Mouse (Mus musculus): ENCODE data around the gene Trib3.

Gene Trib3

GRCm38 (mm10) chr2:152346776-152347465 lies 3.1 kb upstream of the Trib3 start:
- DNase-seq (ENCODE audit: low spot score), result no peak

DNA sequence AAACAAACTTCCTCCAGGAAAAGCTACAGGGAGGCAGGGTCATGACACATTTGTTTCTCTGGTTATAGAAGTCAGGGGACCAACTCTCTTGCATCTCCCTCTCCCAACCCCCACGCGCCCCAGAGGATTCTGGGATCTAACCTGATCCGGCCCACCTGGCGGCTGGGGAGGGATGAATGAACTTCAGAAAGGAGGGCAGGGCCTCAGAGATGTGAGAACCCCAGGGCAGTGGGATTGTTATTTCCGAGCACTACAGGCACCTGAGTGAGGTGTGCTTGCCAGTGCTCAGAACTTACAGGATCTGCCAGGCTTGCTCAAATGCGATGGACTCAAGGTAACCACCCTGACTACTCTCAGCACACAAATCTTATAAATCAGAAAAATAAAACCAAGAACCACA lies 1.6 kb upstream of the Trib3 start:
- DNase-seq (ENCODE audit: low spot score), result no peak

- no peak for DNase-seq (ENCODE audit: low spot score)
Observed at GRCm38 (mm10) chr2:152344909-152345308, 1.1 kb upstream of the Trib3 start.

DNA sequence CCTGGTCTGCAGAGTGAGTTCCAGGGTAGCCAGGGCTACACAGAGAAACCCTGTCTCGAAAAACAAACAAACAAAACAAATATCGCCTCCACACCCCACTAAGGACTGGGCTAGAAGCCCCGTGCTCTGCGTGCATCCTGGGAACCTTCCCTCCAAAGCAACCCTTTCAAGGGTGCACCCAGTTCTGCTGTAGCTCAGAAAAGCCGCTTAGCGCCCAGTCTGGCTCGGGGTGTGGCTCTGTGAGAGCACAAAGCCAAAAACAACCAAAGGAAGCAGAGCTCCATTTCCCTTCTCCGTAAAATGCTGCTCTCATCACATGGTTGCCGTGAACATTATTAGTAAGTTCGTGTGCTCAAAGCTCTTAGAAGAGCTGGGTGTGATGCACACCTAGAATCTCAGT lies 529 bp upstream of the Trib3 start:
- DNase-seq (ENCODE audit: low spot score), result no peak

GRCm38 (mm10) chr2:152339631-152340179 lies 4.1 kb downstream of the Trib3 start:
- no peak for DNase-seq (ENCODE audit: low spot score)

- no peak for DNase-seq (ENCODE audit: low spot score)
Observed at GRCm38 (mm10) chr2:152338319-152338718, 5.5 kb downstream of the Trib3 start.

DNA sequence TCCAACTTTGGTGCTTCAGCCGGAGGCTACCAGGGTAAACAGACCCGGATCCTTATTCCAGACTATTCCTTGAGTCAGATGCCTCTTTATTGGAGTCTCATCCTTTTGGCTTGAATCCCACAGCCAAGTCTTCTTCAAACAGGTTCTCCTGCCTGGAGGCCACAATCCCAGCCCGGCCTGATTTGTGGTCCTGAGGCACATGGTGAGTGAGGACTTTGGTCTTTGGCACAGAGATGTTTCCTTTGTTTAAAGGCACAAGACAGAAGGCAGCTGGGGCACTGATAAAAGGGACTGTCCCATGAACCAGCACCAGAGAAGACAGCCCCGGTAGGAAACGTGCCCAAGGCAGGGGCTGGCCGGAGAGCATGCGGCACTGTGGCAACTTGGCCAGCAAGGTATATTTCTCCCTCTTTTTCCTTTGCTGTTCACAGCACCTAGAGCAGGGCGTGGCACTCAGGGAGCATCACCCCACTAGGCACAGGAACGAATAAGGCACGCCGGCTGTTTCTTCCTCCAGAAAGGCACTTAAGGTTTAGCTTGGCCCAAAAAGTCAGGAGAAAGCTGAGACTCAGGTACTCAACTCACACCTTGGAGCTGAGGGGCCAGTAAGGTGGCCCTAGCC lies 6.1 kb downstream of the Trib3 start:
- DNase-seq (ENCODE audit: low spot score), result no peak

GRCm38 (mm10) chr2:152336856-152337255 lies 7.0 kb downstream of the Trib3 start:
- DNase-seq (ENCODE audit: low spot score), result no peak

GRCm38 (mm10) chr2:152335289-152335820 lies 8.5 kb downstream of the Trib3 start:
- no peak for DNase-seq (ENCODE audit: low spot score)

DNA sequence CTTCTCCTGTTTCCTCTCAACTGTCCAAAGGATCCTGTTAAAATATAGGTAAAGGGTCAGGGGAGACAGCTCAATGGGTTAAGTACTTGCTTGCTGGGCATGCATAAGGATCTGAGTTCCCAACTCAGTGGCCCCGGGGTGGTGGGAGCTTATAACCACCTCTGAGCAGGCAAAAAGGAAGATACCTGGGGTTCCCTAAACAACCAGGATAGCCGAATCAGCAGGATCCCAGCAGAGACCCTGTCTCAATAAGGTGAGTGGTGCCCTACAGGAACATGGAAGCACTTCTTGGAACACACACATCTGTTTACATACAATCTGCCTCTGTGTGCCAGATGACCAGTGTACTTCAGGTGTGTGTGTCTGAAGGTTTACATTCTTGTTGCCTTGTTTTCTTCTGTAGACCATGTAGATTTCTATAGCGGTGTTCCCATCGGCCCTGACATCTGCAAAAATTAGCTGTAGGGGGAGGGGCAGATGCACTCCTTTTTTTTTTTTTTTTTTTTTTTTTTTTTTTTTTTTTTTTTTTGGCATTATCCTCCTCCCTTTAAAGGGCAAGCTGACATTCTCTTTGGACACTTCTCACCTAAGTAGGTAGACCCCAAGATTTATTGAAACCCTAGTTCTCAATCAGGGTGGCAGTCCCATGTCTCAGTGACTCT lies 10.4 kb downstream of the Trib3 start:
- DNase-seq (ENCODE audit: low spot score), result no peak

GRCm38 (mm10) chr2:152332101-152332825 lies 11.6 kb downstream of the Trib3 start, which contains the start of gene Rbck1:
Gene Rbck1, minus strand, starts transcription at chr2:152332653.
- peak; percentile 91 for DNase-seq (ENCODE audit: low spot score)

DNA sequence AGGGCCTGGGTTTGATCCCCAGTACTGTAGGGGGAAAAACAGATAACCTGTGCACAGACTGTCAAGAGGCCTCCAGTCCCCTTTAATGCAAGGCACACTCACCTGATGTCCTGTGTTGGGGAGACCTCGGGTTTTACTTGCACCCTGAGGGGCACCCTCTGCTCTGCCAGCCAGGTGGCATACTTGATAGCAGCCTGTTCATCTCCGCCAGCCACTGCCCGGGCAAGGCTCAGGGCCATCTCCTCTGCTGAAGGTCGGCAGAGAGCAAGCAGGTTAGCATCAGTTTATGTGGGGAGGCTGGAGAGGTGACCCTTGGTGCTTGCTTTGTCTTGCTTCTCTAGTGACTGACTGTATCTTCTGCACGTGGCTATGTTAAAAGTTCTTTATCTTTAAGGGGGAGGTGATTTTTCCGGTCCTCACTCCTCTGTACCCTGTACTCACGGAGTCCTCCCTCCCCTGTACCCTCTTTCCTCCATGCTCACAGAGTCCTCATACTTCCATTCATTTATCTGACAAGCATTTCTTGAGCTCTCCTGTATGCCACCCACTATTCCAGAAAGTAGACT lies 12.9 kb downstream of the Trib3 start:
- DNase-seq (ENCODE audit: low spot score), result no peak

- no peak for DNase-seq (ENCODE audit: low spot score)
Observed at GRCm38 (mm10) chr2:152327980-152328379, 15.9 kb downstream of the Trib3 start.

DNA sequence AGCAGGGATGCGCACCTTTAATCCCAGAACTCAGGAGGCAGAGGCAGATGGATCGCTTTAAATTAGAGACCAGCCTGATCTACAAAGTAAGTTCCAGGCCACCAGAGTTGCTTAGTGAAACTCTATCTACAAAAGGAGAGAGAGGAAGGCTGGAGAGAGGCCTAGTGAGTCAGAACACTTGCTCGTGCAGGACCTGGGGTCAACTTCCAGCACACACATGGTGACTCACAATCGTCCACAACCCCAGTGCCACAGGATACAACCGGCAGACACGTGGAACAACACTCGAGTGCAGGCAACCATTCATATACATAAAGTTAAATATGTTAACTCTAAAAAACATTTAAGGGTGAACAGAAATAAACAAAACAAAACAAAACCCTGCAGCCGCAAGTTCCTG lies 17.2 kb downstream of the Trib3 start:
- no peak for DNase-seq (ENCODE audit: low spot score)

- DNase-seq (ENCODE audit: low spot score), result no peak
Observed at GRCm38 (mm10) chr2:152326157-152326556, 17.7 kb downstream of the Trib3 start.

GRCm38 (mm10) chr2:152324842-152325241 lies 19.0 kb downstream of the Trib3 start:
- DNase-seq (ENCODE audit: low spot score), result no peak

DNA sequence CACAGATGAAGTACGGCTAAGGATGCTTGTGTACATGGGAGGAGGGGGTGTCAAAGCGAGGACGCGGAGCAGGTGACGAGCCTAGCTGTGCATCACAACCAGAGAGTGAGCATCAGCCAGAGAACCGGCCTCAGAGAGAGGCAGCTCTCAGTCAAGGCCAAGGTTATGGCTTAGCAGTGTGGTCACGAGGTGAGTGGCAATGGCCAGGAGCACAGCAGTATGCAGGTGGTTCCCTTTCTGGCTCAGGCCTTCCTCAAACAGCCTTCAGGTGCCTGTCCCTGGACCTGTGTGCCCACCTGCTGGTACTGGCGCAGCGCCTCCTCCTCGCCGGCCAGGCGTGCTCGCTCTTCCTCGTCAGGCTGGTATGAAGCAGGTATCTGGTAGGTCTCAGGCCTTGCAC lies 19.9 kb downstream of the Trib3 start:
- no peak for DNase-seq (ENCODE audit: low spot score)

DNA sequence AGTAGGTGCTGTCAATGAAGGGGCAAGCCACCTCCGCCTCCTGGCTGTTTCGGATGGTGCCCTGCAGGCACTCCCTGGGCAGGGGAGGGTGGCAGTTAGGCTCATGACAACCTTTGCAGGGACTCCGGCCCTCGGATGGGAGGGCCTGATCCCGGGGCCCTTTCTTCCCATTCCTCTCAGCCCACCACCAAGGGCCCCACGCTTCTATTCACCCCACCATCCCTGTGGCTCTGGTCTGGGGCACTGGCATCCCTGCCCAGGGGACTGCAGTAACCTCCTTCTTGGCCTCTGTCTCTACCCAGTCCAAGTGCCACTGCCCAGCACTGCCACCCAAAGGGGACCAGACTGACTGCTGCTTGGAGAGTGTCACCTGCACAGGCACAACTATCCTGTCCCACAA lies 21.6 kb downstream of the Trib3 start:
- DNase-seq (ENCODE audit: low spot score), result no peak

DNA sequence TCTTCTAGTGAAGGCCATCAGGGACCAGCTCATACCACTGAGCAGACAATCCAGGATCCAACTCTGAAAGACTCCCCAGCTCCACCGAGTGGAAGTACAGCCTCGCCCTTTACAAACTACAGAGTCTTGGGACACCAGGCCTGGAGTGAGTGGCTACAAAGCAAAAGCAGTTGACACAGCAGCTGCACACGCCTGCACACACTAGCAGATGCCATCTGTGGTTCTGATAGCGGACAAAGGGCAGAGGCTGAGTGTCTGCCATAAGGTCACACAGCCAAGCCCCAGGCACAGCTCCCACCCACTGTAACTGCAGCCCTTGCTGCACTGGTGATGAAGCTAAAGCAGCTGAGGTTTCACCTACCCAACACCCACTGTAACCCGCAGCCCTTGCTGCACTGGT lies 22.3 kb downstream of the Trib3 start:
- no peak for DNase-seq (ENCODE audit: low spot score)

DNA sequence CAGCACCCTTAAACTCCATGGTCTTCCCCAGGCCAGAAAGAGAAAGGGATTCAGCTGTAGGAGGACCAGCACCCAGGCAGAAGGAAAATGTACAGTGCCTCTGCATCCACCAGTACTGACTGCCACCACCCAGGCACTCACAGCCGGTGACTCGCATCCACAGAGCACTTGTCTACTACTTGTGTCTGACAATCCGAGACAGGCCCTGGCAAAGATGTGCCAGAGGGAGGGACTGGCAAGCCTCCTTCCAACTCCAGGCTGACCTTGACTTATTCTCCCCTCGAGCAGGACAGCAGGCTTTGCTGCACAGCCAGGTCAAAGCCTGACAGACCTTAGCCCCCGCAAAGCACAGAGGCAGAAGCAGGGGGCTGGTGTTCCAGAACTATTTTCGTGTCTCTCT lies 26.8 kb downstream of the Trib3 start:
- DNase-seq (ENCODE audit: low spot score), result no peak

DNA sequence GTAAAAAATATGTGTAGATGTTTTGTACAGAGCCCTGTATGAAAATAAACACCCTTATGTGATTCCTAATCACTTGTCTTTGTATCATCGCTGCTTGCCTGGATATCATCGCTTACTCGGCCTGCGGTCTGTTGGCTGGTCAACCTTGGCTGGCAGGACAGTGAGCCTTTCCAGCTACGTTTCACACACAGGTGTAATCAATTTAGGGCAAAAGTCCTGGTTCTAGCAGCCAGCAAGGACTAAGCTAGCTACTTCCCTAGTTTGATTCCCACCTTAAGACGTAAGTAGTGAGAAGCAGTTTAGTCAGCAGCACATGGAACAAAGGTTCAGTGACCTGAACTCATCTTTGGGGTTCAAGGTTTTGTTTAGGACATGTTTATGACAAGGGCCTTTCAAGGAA lies 29.9 kb downstream of the Trib3 start:
- DNase-seq (ENCODE audit: low spot score), result no peak

DNA sequence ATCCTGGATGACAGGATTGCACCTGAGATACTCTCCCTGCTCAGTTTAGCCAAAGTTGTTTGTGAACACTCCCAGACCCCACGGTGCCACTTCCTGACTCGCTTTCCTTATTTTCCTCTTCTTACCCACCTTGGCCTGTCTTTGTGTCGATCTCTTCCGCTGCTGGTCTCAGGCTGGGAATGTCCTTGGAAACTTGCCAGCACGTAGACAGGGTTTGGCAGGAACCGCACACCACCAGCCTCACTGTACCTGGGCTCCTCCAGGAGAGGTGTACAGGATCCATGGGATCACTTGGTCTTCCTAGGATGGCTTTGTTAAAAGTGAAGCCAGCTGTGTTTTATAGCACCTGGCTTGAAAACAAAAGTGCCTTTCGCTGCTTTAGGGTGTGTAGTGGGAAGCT lies 30.8 kb downstream of the Trib3 start:
- no peak for DNase-seq (ENCODE audit: low spot score)

All from layer of hippocampus, adult 11-12 months (tissue).